Mouse (Mus musculus): ENCODE data around the gene Ttc19. TPM values are rescaled to one million over a fixed set of nuclear protein-coding genes. Genes with fewer than 3 reads are reported as not detected.

Gene Ttc19
- polyA plus RNA-seq, 2 experiments: 1.7 to 1.8 TPM

DNA sequence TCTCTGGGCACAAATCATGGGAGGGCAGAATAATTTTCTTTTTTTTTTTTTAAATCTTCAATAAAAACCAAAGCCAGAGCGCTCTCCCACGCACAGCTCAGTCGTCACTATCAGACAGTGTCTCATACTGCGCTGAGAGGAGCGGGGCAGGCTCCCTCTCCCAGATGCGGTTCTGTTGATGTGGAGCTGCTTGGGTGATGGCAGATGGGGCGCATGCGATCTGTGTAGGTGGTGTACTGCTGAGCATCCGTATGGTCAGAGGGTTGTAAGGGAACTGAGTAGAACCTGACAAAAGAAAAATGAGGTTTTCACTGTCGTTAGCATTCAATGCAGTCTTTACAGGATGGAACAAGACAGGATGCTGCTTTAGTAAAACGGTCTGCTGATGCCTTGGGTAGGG is 36.5 kb downstream of the Ttc19 start:
- Histone ChIP-seq H3K9ac (replicated peaks) (no peak overlapping the region), H3K27me3 (ENCODE audit: control insufficient read depth, insufficient read depth, low read length) (no peaks in the 10 kb centered on the region), H3K9me3 (ENCODE audit: control insufficient read depth, low read length) (no peaks in the 10 kb centered on the region), H3K27ac (no peak overlapping the region), H3K4me2 (ENCODE audit: low read depth) (no peak overlapping the region), H3K36me3 (replicated peaks; ENCODE audit: control insufficient read depth, insufficient read depth, low read depth) (peaks cover 51% of the 10 kb centered on the region), H3K4me1 (replicated peaks; ENCODE audit: control insufficient read depth in 2 of 2, insufficient read depth in 2 of 2, low read length in 1 of 2) (no peaks in the 10 kb centered on the region), H3K4me3 (ENCODE audit: insufficient read depth in 1 of 2, low read depth in 2 of 2, low read length in 2 of 2) (no peak overlapping the region)
- ATAC-seq (ENCODE audit: insufficient read depth) (no peak), DNase-seq (ENCODE audit: low read depth in 3 of 3, low spot score in 3 of 3) (no peak)
- 85% methylated on average over 11 of the region's 11 CpGs for WGBS (ENCODE audit: insufficient replicate concordance)
- TF ChIP-seq EP300 (IDR thresholded peaks at IDR 0.05; ENCODE audit: low read depth) (no peak), CTCF (IDR thresholded peaks at IDR 0.05; ENCODE audit: low read depth) (no peak)

DNA sequence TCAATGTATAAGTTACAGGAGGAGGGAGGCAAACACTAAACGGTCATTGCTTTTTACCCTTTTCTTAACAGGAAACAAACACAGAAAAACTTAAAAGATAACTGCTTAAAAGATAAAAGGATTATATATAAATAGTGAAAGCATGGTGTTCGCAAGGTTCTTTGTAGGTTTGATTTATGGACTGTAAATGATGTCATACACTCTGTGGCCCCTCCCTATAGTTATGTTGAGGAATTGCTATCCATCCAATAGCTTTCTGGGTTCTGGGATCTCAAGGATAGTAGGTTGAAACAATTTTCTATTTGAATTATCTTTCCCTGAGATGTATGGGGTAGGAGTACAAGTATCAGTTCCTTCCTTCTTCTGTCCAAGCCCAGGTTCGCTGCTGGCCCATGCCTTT is 38.8 kb downstream of the Ttc19 start:
- peaks cover 53% of the 10 kb centered on the region for H3K36me3 ChIP-seq (replicated peaks; ENCODE audit: control insufficient read depth, insufficient read depth, low read depth)
- no peak overlapping the region for H3K9ac ChIP-seq (replicated peaks)
- DNase-seq (ENCODE audit: low read depth in 3 of 3, low spot score in 3 of 3): no peak
- no peak overlapping the region for H3K4me2 ChIP-seq (ENCODE audit: low read depth)
- WGBS (ENCODE audit: insufficient replicate concordance): 82% methylated on average over 3 of the region's 3 CpGs
- ATAC-seq (ENCODE audit: insufficient read depth): no peak
- H3K27ac ChIP-seq: no peak overlapping the region
- TF ChIP-seq EP300 (IDR thresholded peaks at IDR 0.05; ENCODE audit: low read depth): no peak
- TF ChIP-seq CTCF (IDR thresholded peaks at IDR 0.05; ENCODE audit: low read depth): no peak
- no peak overlapping the region for H3K4me3 ChIP-seq (ENCODE audit: insufficient read depth in 1 of 2, low read depth in 2 of 2, low read length in 2 of 2)
- no peaks in the 10 kb centered on the region for H3K27me3 ChIP-seq (ENCODE audit: control insufficient read depth, insufficient read depth, low read length)
- no peaks in the 10 kb centered on the region for H3K4me1 ChIP-seq (replicated peaks; ENCODE audit: control insufficient read depth in 2 of 2, insufficient read depth in 2 of 2, low read length in 1 of 2)
- no peaks in the 10 kb centered on the region for H3K9me3 ChIP-seq (ENCODE audit: control insufficient read depth, low read length)

DNA sequence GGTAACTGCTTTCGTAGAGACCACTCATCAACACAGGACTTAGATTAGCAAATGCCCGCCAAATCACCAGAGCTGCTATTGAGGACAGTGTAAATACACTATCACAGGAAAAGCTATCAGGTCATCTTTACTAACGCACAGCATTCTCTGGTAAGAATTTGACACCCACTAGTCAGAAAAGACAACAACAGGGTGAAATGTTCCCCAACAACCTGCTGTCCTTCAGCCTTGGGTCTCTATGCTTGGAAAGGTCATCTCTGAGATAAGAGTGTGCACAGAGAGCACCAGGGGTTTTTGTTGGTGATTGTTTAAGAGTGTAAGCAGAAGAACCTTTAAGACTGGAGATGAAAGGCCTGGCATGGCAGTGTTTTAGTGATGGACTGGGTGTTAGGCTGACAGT is 42.4 kb downstream of the Ttc19 start:
- DNase-seq (ENCODE audit: low read depth in 3 of 3, low spot score in 3 of 3) (no peak), ATAC-seq (ENCODE audit: insufficient read depth) (no peak)
- no peaks in the 10 kb centered on the region for H3K9me3 ChIP-seq (ENCODE audit: control insufficient read depth, low read length)
- 73% methylated on average over 3 of the region's 3 CpGs for WGBS (ENCODE audit: insufficient replicate concordance)
- no peaks in the 10 kb centered on the region for H3K27me3 ChIP-seq (ENCODE audit: control insufficient read depth, insufficient read depth, low read length)
- no peaks in the 10 kb centered on the region for H3K4me1 ChIP-seq (replicated peaks; ENCODE audit: control insufficient read depth in 2 of 2, insufficient read depth in 2 of 2, low read length in 1 of 2)
- TF ChIP-seq EP300 (IDR thresholded peaks at IDR 0.05; ENCODE audit: low read depth) (no peak), CTCF (IDR thresholded peaks at IDR 0.05; ENCODE audit: low read depth) (no peak)
- H3K4me2 ChIP-seq (ENCODE audit: low read depth): no peak overlapping the region
- H3K27ac ChIP-seq: no peak overlapping the region
- no peak overlapping the region for H3K9ac ChIP-seq (replicated peaks)
- H3K4me3 ChIP-seq (ENCODE audit: insufficient read depth in 1 of 2, low read depth in 2 of 2, low read length in 2 of 2): no peak overlapping the region
- peaks cover 48% of the 10 kb centered on the region for H3K36me3 ChIP-seq (replicated peaks; ENCODE audit: control insufficient read depth, insufficient read depth, low read depth)

DNA sequence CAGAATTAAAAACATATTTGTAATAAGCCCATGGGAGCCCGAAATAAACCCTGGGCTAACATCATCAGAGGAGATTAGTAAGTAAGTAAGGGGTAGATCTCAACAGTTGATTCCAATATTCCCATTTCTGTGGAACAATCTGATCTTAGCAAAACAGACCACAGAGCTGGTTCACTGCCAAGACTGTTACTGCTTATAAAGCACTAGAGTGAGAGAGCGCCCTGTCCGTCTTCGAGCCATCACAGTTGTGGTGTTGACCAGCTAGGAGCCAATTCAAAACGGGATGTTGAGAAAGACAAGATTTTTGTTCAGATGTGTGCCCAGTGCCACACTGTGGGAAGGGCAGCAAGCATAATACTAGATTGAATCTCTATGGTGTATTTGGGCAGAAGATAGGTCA is 49.9 kb downstream of the Ttc19 start:
- Histone ChIP-seq H3K9ac (replicated peaks) (no peak overlapping the region), H3K36me3 (replicated peaks; ENCODE audit: control insufficient read depth, insufficient read depth, low read depth) (peaks cover 63% of the 10 kb centered on the region), H3K9me3 (ENCODE audit: control insufficient read depth, low read length) (no peaks in the 10 kb centered on the region), H3K27ac (no peak overlapping the region), H3K4me3 (ENCODE audit: insufficient read depth in 1 of 2, low read depth in 2 of 2, low read length in 2 of 2) (no peak overlapping the region), H3K27me3 (ENCODE audit: control insufficient read depth, insufficient read depth, low read length) (no peaks in the 10 kb centered on the region), H3K4me1 (replicated peaks; ENCODE audit: control insufficient read depth in 2 of 2, insufficient read depth in 2 of 2, low read length in 1 of 2) (no peaks in the 10 kb centered on the region), H3K4me2 (ENCODE audit: low read depth) (no peak overlapping the region)
- no peak for TF ChIP-seq CTCF (IDR thresholded peaks at IDR 0.05; ENCODE audit: low read depth)
- ATAC-seq (ENCODE audit: insufficient read depth): no peak
- no peak for DNase-seq (ENCODE audit: low read depth in 3 of 3, low spot score in 3 of 3)
- 82% methylated on average over 5 of the region's 5 CpGs for WGBS (ENCODE audit: insufficient replicate concordance)

DNA sequence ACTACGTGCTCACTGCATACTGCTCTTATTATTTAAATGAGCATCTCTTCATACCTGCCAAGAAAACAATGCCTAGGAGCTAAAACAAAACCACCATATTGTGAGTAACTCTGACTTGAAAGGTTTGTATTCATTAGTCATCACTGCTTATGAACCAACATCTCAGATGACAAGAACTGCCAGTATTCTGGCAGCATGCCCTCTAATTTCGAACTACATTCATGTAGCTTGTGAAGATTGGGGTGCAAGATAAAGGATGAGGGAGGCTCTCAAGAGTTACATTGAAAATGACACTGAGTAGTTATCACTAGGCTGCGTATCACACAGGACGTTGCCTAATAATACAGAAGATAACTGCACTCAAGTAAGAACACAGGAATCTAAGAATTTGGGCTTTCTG is 51.0 kb downstream of the Ttc19 start:
- ATAC-seq (ENCODE audit: insufficient read depth) (no peak), DNase-seq (ENCODE audit: low read depth in 3 of 3, low spot score in 3 of 3) (no peak)
- Histone ChIP-seq H3K4me1 (replicated peaks; ENCODE audit: control insufficient read depth in 2 of 2, insufficient read depth in 2 of 2, low read length in 1 of 2) (no peaks in the 10 kb centered on the region), H3K27ac (no peak overlapping the region), H3K27me3 (ENCODE audit: control insufficient read depth, insufficient read depth, low read length) (no peaks in the 10 kb centered on the region), H3K36me3 (replicated peaks; ENCODE audit: control insufficient read depth, insufficient read depth, low read depth) (peaks cover 62% of the 10 kb centered on the region), H3K4me3 (ENCODE audit: insufficient read depth in 1 of 2, low read depth in 2 of 2, low read length in 2 of 2) (no peak overlapping the region), H3K4me2 (ENCODE audit: low read depth) (no peak overlapping the region), H3K9me3 (ENCODE audit: control insufficient read depth, low read length) (no peaks in the 10 kb centered on the region), H3K9ac (replicated peaks) (no peak overlapping the region)
- WGBS (ENCODE audit: insufficient replicate concordance): 73% methylated on average over 4 of the region's 4 CpGs
- TF ChIP-seq CTCF (IDR thresholded peaks at IDR 0.05; ENCODE audit: low read depth) (no peak), EP300 (IDR thresholded peaks at IDR 0.05; ENCODE audit: low read depth) (no peak)
